Mouse (Mus musculus): ENCODE results near the gene Atic.

Atic gene

DNA sequence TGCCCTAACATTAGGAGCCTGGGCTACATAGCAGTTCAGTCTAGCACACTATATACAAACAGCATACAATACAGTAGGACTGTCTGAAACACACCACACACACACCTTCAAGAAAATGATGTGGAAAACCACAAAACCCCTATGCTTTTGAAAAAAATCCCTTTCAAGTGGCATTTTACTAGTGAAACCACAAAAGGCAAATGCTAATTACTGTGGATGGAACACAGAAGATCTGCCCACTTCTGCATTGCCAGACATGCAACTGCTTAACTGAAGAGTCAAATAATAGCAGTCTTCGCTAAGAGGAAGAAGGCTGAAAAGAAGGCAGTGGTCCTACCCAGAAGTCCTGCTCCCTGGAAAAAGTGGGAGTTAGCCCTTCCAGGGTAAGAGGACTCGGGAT lies 37.3 kb downstream of the Atic start:
- no peak for DNase-seq (ENCODE audit: low read depth)

DNA sequence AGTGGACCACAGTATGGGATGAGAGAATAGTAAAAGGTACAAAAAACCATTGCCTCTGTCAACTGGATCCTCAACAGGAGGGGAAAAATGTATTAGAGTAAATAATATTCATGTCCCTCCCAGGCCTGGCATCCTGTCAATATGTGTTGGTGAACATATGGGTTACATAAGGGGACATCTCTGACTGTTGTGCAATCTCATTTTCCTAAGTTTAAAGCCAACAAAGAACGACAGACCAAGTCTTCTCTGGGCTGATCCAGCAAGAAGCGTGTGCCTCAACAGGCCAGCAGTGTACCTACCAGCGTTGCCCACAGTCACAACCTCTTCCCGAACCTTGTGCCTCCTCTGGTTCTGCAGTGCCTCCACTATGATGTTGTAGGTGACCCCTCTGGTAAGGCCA lies 38.4 kb downstream of the Atic start:
- no peak for DNase-seq (ENCODE audit: low read depth)

DNA sequence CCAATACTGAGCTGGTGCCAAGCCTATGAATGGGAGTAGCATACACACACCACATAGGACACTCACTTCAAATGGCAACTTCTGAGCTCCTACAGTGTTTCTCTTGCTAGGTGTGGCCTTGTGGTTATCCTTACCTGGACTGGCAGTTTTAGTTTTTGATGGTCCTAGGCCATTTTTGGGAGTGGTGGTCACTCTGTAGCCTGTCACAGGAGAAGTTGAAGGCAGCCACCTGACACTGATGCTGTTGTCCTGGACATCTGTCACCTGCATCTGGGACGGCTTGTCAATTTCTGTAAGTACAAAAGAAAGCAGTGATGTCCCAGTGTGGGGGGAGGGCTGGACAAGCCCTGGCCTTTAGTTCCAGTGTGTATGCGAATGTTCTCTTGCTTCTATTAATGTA lies 48.8 kb downstream of the Atic start:
- DNase-seq (ENCODE audit: low read depth) = no peak

DNA sequence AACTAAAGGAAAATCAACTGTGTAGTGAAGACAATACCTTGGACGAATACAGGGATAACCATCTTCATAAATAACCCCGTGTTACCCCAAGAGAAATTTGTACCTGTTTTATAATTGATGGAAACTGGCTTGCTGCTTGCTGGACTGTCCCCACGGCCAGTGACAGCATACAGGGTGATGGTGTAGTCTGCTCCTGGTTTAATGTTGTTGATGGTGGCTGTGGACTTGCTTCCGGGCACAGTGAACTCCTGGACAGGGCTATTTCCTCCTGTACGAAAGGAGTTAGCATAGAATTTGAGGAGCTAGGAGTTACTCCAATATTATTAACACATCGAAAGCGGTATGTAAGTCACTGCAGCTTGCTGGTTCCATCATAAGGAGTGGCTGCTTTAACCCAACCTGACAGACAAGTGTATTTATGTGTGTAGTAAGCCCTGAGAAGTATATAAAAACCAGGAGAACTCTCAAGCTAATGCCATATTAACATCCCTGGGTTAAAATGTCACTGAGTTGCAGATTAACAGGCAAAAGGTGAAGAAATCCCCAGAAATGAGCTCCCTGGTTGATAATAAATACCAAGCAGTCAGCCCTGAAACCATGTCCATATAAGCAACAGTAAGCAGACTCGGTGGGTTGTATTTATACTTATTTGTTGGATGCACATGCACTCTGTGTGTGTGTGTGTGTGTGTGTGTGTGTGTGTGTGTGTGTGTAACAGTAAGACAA lies 49.8 kb downstream of the Atic start:
- DNase-seq (ENCODE audit: low read depth) = no peak

DNA sequence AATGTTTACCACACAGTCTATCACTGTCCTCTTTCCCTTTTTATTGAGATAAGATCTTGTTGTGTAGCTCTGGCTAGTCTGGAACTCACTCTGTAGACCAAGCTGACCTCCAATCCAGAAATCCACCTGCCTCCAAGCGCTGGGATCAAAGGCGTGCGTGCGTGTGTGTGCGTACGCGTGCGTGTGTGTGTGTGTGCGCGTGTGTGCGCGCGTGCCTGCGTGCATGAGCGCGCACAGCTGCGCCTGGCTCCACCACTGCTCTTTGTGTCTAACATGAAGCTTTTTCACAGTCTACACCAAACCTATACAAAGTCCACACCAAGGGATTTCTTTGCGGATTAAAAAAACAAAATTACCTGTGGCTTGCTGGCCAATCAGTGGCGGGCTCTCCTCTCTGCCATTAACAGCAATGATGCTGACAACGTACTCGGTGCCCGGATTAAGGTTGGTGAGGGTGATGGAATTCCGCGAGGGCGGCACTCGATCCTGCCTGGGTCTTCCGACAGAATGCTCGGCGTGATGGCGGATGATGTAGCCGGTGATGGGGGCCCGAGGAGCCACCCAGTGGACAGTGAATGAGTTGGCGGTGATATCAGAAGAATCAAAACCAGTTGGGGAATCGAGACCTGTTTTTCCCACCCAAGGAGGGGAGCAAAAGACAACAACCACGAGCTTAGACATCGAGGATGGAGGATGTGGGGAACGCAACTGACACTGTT lies 52.3 kb downstream of the Atic start:
- no peak for DNase-seq (ENCODE audit: low read depth)

DNA sequence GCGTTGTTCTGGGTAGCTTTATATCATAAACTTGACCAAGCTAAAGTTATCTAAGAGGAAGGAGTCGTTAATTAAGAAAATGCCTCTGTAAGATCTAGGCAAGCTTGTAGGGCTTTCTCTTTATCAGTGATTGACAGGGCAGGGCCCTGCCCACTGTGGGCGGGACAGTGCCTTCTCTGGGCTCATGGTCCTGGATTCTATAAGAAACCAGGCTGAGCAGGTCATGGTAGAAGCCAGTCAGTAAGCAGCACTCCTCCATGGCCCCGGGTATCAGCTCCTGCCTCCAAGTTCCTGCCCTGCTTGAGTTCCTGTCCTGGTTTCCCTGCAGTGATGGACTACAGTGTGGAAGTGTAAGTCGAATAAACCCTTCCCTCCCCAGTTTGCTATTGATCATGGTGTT lies 53.0 kb downstream of the Atic start:
- no peak for DNase-seq (ENCODE audit: low read depth)

DNA sequence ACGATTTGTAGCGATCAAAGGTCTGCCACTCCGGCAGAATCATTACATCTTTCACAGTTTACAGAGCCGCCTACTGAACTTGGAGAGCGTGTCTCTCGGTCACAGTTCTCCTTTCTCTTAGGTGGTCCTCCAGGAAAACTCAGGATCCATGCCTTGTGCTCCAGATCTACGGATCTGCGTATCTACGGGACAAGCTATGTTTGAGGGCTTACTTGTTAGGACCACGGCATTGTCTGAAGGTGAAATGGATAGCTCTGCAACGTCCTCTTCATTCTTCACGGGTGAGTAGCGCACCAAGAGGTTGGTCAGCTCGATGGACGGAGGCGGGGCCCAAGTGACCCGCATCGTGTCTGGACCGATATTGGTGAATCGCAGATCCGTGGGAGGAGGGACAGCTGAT lies 55.3 kb downstream of the Atic start:
- DNase-seq (ENCODE audit: low read depth) = no peak

DNA sequence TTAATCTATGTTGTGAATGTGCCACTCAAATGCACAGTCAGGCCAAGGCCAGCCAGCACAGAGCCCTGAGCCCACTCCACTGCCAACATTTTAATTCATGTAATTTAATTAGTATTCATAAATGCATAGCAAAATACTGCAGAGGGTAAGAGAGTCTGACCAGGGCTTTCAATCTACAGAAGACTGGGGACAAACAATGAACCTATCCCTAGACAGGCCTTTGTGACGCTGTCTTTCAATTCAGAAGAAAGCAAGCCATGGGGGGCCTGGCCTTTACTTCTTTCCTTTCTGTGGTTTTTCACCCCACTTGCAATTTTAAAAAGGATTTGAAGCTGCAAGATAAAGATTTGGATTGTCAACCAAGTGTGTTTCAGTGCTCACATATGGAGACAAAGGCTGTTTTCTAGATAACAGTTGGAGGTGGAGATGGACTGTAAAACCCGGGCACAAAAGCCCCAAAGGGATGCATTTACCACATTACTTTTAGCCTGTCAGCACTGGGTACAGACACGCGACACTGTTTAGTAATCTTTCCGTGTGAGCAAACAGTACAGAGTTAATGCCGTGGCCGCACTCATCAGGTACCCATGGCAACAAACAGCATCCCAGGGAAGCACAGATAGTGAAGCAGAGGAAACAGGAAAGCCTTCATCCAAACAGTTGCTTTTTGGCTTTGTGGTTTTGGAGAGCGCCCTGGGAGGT lies 57.7 kb downstream of the Atic start:
- DNase-seq (ENCODE audit: low read depth) = no peak

DNA sequence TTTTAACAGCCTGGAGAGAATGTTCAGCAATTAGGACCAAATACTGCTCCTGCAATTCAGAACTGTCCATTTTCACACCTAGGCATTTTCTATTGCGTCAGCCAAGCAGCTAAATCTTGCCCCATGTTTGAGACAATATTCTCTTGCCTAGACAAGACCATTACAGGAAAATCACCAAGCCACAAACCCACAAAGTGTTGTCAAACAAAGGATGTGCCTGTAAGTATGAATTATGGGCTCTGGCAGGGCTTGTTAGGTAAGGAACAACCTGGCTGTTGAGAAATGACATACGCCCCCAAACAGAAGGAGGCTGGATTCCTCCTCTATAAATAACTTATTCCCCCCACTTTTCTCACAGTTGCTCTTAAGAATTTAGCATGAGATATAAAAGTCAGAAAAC lies 64.6 kb downstream of the Atic start:
- no peak for DNase-seq (ENCODE audit: low read depth)

DNA sequence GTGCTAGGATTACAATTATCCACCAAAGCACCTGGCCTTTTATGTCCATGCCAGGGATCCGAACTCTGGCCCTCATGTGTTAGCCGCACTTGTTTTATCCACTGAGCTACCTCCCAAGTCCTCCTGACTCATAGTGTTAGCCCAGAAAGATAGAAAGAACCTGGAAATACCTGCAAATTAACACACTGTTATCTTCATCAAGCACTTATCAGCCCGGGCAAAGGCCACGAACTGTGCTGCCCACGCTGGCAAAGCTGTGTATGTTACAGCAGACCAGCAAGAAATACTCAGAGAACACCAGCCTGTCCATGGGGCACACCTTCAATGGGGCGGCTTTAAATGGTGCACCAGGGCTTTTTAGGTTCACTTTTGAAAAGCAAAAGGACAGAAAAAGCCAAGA lies 66.7 kb downstream of the Atic start:
- DNase-seq (ENCODE audit: low read depth) = no peak
